In genomic region chr2:127643728-127644704, GRCm38 (mm10) we compare ENCODE assay signal across 13 mouse cellular contexts. TPM values are rescaled to one million over a fixed set of nuclear protein-coding genes. Genes with fewer than 3 reads are reported as not detected.
DNase-seq lines count a peak whose midpoint lies in the region; ATAC-seq and TF ChIP-seq lines count a peak whose summit lies in the region.
"Had no signal": no experiment of that assay in that cellular context is flagged by ENCODE, and none has a peak within 500 bp of the region (broad histone marks: within the 10 kb centered on the region; RNA-seq: fewer than 3 reads in every experiment).

No protein-coding gene starts in this region.

- no peaks in the 10 kb centered on the region for H3K36me3 ChIP-seq in lung, embryonic 14.5 days (ENCODE audit: insufficient read depth)
- no peaks in the 10 kb centered on the region for H3K36me3 ChIP-seq in embryonic facial prominence, embryonic 11.5 days (replicated peaks; ENCODE audit: control insufficient read depth, insufficient read depth, low read depth, low read length)
- no peaks in the 10 kb centered on the region for H3K36me3 ChIP-seq in limb, embryonic 11.5 days (ENCODE audit: control insufficient read depth, insufficient read depth, low read length)
- H3K36me3 ChIP-seq in stomach, embryonic 15.5 days: no peaks in the 10 kb centered on the region
- H3K36me3 ChIP-seq: heart, embryonic 13.5 days had no signal

- intact Hi-C loops in heart, postnatal 36 days (cut with DNase I): no loop called here

- TF ChIP-seq CTCF in lung, embryonic 14.5 days (IDR thresholded peaks at IDR 0.05; ENCODE audit: low read depth): no peak
- TF ChIP-seq CTCF in lung, adult 2 months (IDR thresholded peaks at IDR 0.05; ENCODE audit: insufficient read depth, low read length): no peak
- TF ChIP-seq CTCF in cerebellum, adult 2 months (IDR thresholded peaks at IDR 0.05; ENCODE audit: borderline replicate concordance, insufficient read depth, low read depth, low read length): no peak

- no peak for TF ChIP-seq POLR2A in lung, adult 2 months (IDR thresholded peaks at IDR 0.05; ENCODE audit: borderline replicate concordance, extremely low read depth, low read depth, low read length)
- TF ChIP-seq POLR2A in cerebellum, adult 2 months (IDR thresholded peaks at IDR 0.05; ENCODE audit: borderline replicate concordance, insufficient read depth, low read length): no peak

- no peak overlapping the region for H3K4me3 ChIP-seq in lung, embryonic 14.5 days (ENCODE audit: low read depth, low read length)
- no peak overlapping the region for H3K4me3 ChIP-seq in lung, adult 2 months (replicated peaks; ENCODE audit: extremely low read depth, low read depth, low read length)
- no peak overlapping the region for H3K4me3 ChIP-seq in embryonic facial prominence, embryonic 11.5 days (ENCODE audit: low read depth, low read length)
- H3K4me3 ChIP-seq in limb, embryonic 11.5 days (ENCODE audit: low read depth, low read length): no peak overlapping the region
- no peak overlapping the region for H3K4me3 ChIP-seq in stomach, embryonic 15.5 days (replicated peaks)
- no peak overlapping the region for H3K4me3 ChIP-seq in cerebellum, adult 2 months (replicated peaks; ENCODE audit: insufficient read depth, low read depth, low read length)
- H3K4me3 ChIP-seq: erythroblast, embryonic 14.5 days; heart, embryonic 13.5 days; layer of hippocampus, adult 2 months had no signal

- H3K9me3 ChIP-seq in lung, embryonic 14.5 days (ENCODE audit: low read depth, low read length): no peaks in the 10 kb centered on the region
- no peaks in the 10 kb centered on the region for H3K9me3 ChIP-seq in embryonic facial prominence, embryonic 11.5 days (replicated peaks; ENCODE audit: control insufficient read depth, low read length)
- H3K9me3 ChIP-seq in limb, embryonic 11.5 days (ENCODE audit: control insufficient read depth, low read length): no peaks in the 10 kb centered on the region
- H3K9me3 ChIP-seq in stomach, embryonic 15.5 days: no peaks in the 10 kb centered on the region
- H3K9me3 ChIP-seq: heart, embryonic 13.5 days had no signal

- no peak overlapping the region for H3K4me2 ChIP-seq in lung, embryonic 14.5 days
- H3K4me2 ChIP-seq in embryonic facial prominence, embryonic 11.5 days (ENCODE audit: low read depth, low read length): no peak overlapping the region
- no peak overlapping the region for H3K4me2 ChIP-seq in limb, embryonic 11.5 days (ENCODE audit: low read depth, severe bottlenecking)
- H3K4me2 ChIP-seq in stomach, embryonic 15.5 days: no peak overlapping the region
- H3K4me2 ChIP-seq: heart, embryonic 13.5 days had no signal

- DNase-seq in lung, embryonic 14.5 days: peak; percentile 6
- DNase-seq in lung, adult 2 months: no peak
- peak; percentile 78 for DNase-seq in embryonic facial prominence, embryonic 11.5 days (ENCODE audit: low spot score)
- DNase-seq in limb, embryonic 11.5 days (ENCODE audit: low spot score): peak; percentile 57
- no peak for DNase-seq in cerebellum, adult 2 months
- no peak for DNase-seq in heart, postnatal 36 days
- DNase-seq: cerebellum, adult 9-11 months; left cerebral cortex, postnatal 4 days had no signal

- WGBS in lung, embryonic 14.5 days: 35% methylated on average over 19 of the region's 19 CpGs
- 45% methylated on average over 19 of the region's 19 CpGs for WGBS in lung, adult 2 months
- 49% methylated on average over 19 of the region's 19 CpGs for WGBS in embryonic facial prominence, embryonic 11.5 days
- WGBS in limb, embryonic 11.5 days: 53% methylated on average over 19 of the region's 19 CpGs
- WGBS in stomach, embryonic 15.5 days: 44% methylated on average over 19 of the region's 19 CpGs
- 65% methylated on average over 19 of the region's 19 CpGs for WGBS in cerebellum, adult 2 months

- no peaks in the 10 kb centered on the region for H3K27me3 ChIP-seq in lung, embryonic 14.5 days (ENCODE audit: insufficient read depth, low read length)
- H3K27me3 ChIP-seq in embryonic facial prominence, embryonic 11.5 days (ENCODE audit: control insufficient read depth, insufficient read depth, low read length): no peaks in the 10 kb centered on the region
- no peaks in the 10 kb centered on the region for H3K27me3 ChIP-seq in limb, embryonic 11.5 days (ENCODE audit: control insufficient read depth, insufficient read depth, low read length)
- no peaks in the 10 kb centered on the region for H3K27me3 ChIP-seq in stomach, embryonic 15.5 days (replicated peaks)
- H3K27me3 ChIP-seq in cerebellum, adult 2 months (ENCODE audit: control insufficient read depth, insufficient read depth, low read length): no peaks in the 10 kb centered on the region

- H3K4me1 ChIP-seq in lung, embryonic 14.5 days (ENCODE audit: insufficient read depth): no peaks in the 10 kb centered on the region
- no peaks in the 10 kb centered on the region for H3K4me1 ChIP-seq in lung, adult 2 months (ENCODE audit: control insufficient read depth, insufficient read depth, low read length)
- H3K4me1 ChIP-seq in embryonic facial prominence, embryonic 11.5 days (ENCODE audit: control insufficient read depth, insufficient read depth, low read length): no peaks in the 10 kb centered on the region
- H3K4me1 ChIP-seq in limb, embryonic 11.5 days (ENCODE audit: control insufficient read depth, insufficient read depth, low read length): peaks cover 10% of the 10 kb centered on the region
- peaks cover 5% of the 10 kb centered on the region for H3K4me1 ChIP-seq in stomach, embryonic 15.5 days
- no peaks in the 10 kb centered on the region for H3K4me1 ChIP-seq in cerebellum, adult 2 months (ENCODE audit: control insufficient read depth, insufficient read depth, low read length)

- ATAC-seq in lung, embryonic 14.5 days (ENCODE audit: insufficient read depth): no peak
- ATAC-seq in embryonic facial prominence, embryonic 11.5 days (replicated peaks; ENCODE audit: insufficient number of reproducible peaks, low FRiP score, low TSS enrichment, low read depth): no peak
- ATAC-seq in limb, embryonic 11.5 days (ENCODE audit: insufficient number of reproducible peaks, low FRiP score, low TSS enrichment, low read depth): no peak
- ATAC-seq in stomach, embryonic 15.5 days (ENCODE audit: insufficient read depth, low FRiP score, low read depth): peak; percentile 68; the same call in 1 of the 2 replicates
- ATAC-seq: hindbrain, embryonic 16.5 days had no signal

- no peak overlapping the region for H3K9ac ChIP-seq in lung, embryonic 14.5 days
- no peak overlapping the region for H3K9ac ChIP-seq in embryonic facial prominence, embryonic 11.5 days (replicated peaks; ENCODE audit: low read length)
- no peak overlapping the region for H3K9ac ChIP-seq in limb, embryonic 11.5 days (ENCODE audit: low read length)
- H3K9ac ChIP-seq in stomach, embryonic 15.5 days: no peak overlapping the region
- H3K9ac ChIP-seq: heart, embryonic 13.5 days had no signal

- H3K27ac ChIP-seq in lung, embryonic 14.5 days (ENCODE audit: low read depth): 0 out of 2 replicates have a peak overlapping the region, but pooled peaks have one; percentile 15
- 0 out of 2 replicates have a peak overlapping the region, but pooled peaks have one; percentile 10 for H3K27ac ChIP-seq in embryonic facial prominence, embryonic 11.5 days (replicated peaks; ENCODE audit: low read depth, low read length)
- no peak overlapping the region for H3K27ac ChIP-seq in limb, embryonic 11.5 days (replicated peaks; ENCODE audit: low read depth, low read length)
- H3K27ac ChIP-seq in stomach, embryonic 15.5 days: peak overlapping the region; percentile 22; the same call in 1 of the 2 replicates
- no peak overlapping the region for H3K27ac ChIP-seq in cerebellum, adult 2 months (ENCODE audit: insufficient read depth, low read length)
- H3K27ac ChIP-seq: heart, embryonic 13.5 days; layer of hippocampus, adult 2 months had no signal

RNA-seq across cellular contexts. Expression of gene Mal, which starts 12.5 kb away (rescaled TPM):
- 3.3 and 4.8 TPM in 2 replicates for polyA plus RNA-seq in lung, embryonic 14.5 days (2014; fragmentation: Nextera tagmentation; extraction: Ambion mirVana)
- polyA plus RNA-seq in lung, adult 2 months (2012; rRNA removed): 8.7 and 10.9 TPM in 2 replicates
- polyA plus RNA-seq in embryonic facial prominence, embryonic 11.5 days (2014; fragmentation: Nextera tagmentation; extraction: Ambion mirVana): 0.13 and 0.41 TPM in 2 replicates
- polyA plus RNA-seq in limb, embryonic 11.5 days (2014; fragmentation: Nextera tagmentation; extraction: Ambion mirVana): 0.09 and 0.20 TPM in 2 replicates
- polyA plus RNA-seq in stomach, embryonic 15.5 days (2015; fragmentation: Nextera tagmentation; extraction: Ambion mirVana): 26.4 and 62.1 TPM in 2 replicates
- polyA plus RNA-seq in cerebellum, adult 2 months (2012; rRNA removed): 148 and 180 TPM in 2 replicates
- 1 to 10 TPM; 5.4 to 9.3 TPM for total RNA-seq in heart, postnatal 36 days (2021)
- polyA plus RNA-seq: erythroblast, embryonic 14.5 days had no signal

RNA-seq across cellular contexts. Expression of gene Mrps5, which starts 57.0 kb away (rescaled TPM):
- 127 and 133 TPM in 2 replicates for polyA plus RNA-seq in lung, embryonic 14.5 days (2014; fragmentation: Nextera tagmentation; extraction: Ambion mirVana)
- 32.0 and 37.8 TPM in 2 replicates for polyA plus RNA-seq in lung, adult 2 months (2012; rRNA removed)
- 152 and 165 TPM in 2 replicates for polyA plus RNA-seq in embryonic facial prominence, embryonic 11.5 days (2014; fragmentation: Nextera tagmentation; extraction: Ambion mirVana)
- polyA plus RNA-seq in limb, embryonic 11.5 days (2014; fragmentation: Nextera tagmentation; extraction: Ambion mirVana): 161 and 164 TPM in 2 replicates
- 127 and 136 TPM in 2 replicates for polyA plus RNA-seq in stomach, embryonic 15.5 days (2015; fragmentation: Nextera tagmentation; extraction: Ambion mirVana)
- 95.0 and 97.3 TPM in 2 replicates for polyA plus RNA-seq in cerebellum, adult 2 months (2012; rRNA removed)
- 10 to 100 TPM; 95.9 to 98.5 TPM for total RNA-seq in heart, postnatal 36 days (2021)

RNA-seq across cellular contexts. Expression of gene Zfp661, which starts 57.1 kb away (rescaled TPM):
- polyA plus RNA-seq in lung, embryonic 14.5 days (2014; fragmentation: Nextera tagmentation; extraction: Ambion mirVana): 4.4 and 4.9 TPM in 2 replicates
- polyA plus RNA-seq in lung, adult 2 months (2012; rRNA removed): 1.7 and 2.9 TPM in 2 replicates
- polyA plus RNA-seq in embryonic facial prominence, embryonic 11.5 days (2014; fragmentation: Nextera tagmentation; extraction: Ambion mirVana): 7.5 and 8.3 TPM in 2 replicates
- polyA plus RNA-seq in limb, embryonic 11.5 days (2014; fragmentation: Nextera tagmentation; extraction: Ambion mirVana): 5.5 and 7.2 TPM in 2 replicates
- 4.0 and 4.3 TPM in 2 replicates for polyA plus RNA-seq in stomach, embryonic 15.5 days (2015; fragmentation: Nextera tagmentation; extraction: Ambion mirVana)
- 6.0 and 6.1 TPM in 2 replicates for polyA plus RNA-seq in cerebellum, adult 2 months (2012; rRNA removed)
- total RNA-seq in heart, postnatal 36 days (2021): 1 to 10 TPM; 1.3 to 1.6 TPM
- polyA plus RNA-seq: erythroblast, embryonic 14.5 days had no signal

Comparison
In these comparisons a context has a peak if more than half of its experiments do, and no peak if none do; other contexts are left out.
1. DNase-seq: peak in lung, embryonic 14.5 days (single experiment), embryonic facial prominence, embryonic 11.5 days (single experiment) and limb, embryonic 11.5 days (single experiment); none in lung, adult 2 months (single experiment), cerebellum, adult 2 months (0 of 2) and heart, postnatal 36 days (0 of 2).
2. H3K27ac ChIP-seq: peak in lung, embryonic 14.5 days (single experiment), embryonic facial prominence, embryonic 11.5 days (single experiment) and stomach, embryonic 15.5 days (single experiment); none in limb, embryonic 11.5 days (single experiment) and cerebellum, adult 2 months (single experiment).